Mouse (Mus musculus) MEL (cell line): Measurements from ENCODE around the gene Ncln.

Experiments used
- BHLHE40 ChIP-seq: IDR thresholded peaks from 2 replicates; pipeline ENCODE4 v1.6.1; 2012; ENCODE audit warnings: low read depth, mild to moderate bottlenecking, inconsistent platforms, low read length, improper control_type of control experiment, borderline replicate concordance
- CHD1 ChIP-seq: IDR thresholded peaks from 2 replicates; pipeline ENCODE4 v1.6.1; 2012; ENCODE audit warnings: low read depth, mild to moderate bottlenecking, inconsistent platforms, low read length, improper control_type of control experiment
- CTCF ChIP-seq, 3 experiments: IDR thresholded peaks in 2 of 3; conservative IDR thresholded peaks in 1 of 3; 2 replicates each; pipeline ENCODE4 v1.5.1; 2011 to 2012; ENCODE audit warnings: low read length in 3 of 3, low read depth in 2 of 3, mild to moderate bottlenecking in 2 of 3, improper control_type of control experiment in 1 of 3, inconsistent platforms in 1 of 3, mixed read lengths in 1 of 3, moderate library complexity in 1 of 3; ENCODE audit not compliant: control insufficient read depth in 1 of 3, insufficient read depth in 1 of 3, poor library complexity in 1 of 3, severe bottlenecking in 1 of 3
- KAT2A ChIP-seq: conservative IDR thresholded peaks from 2 replicates; pipeline ENCODE4 v1.6.1; 2012; ENCODE audit warnings: low read depth, low read length, improper control_type of control experiment, inconsistent platforms
- MAFK ChIP-seq: IDR thresholded peaks from 2 replicates; pipeline ENCODE4 v1.6.1; 2011; ENCODE audit warnings: low read depth, mild to moderate bottlenecking, low read length, improper control_type of control experiment, borderline replicate concordance
- MEF2A ChIP-seq: IDR thresholded peaks from 2 replicates; pipeline ENCODE4 v1.6.1; 2014; ENCODE audit warnings: low read depth, mild to moderate bottlenecking, inconsistent platforms, low read length, improper control_type of control experiment; ENCODE audit not compliant: poor library complexity, insufficient replicate concordance, severe bottlenecking; ENCODE audit errors: extremely low read depth
- MYC ChIP-seq: IDR thresholded peaks from 2 replicates; pipeline ENCODE4 v1.6.1; 2011; ENCODE audit warnings: low read depth, mild to moderate bottlenecking, low read length, improper control_type of control experiment, moderate library complexity
- POLR2A ChIP-seq, 2 experiments: IDR thresholded peaks; 2 replicates each; pipeline ENCODE4 v1.6.1; 2011 to 2012; ENCODE audit warnings: low read length in 2 of 2, mild to moderate bottlenecking in 2 of 2, control low read depth in 1 of 2, improper control_type of control experiment in 1 of 2, low read depth in 1 of 2, moderate library complexity in 1 of 2; ENCODE audit not compliant: control insufficient read depth in 1 of 2, insufficient read depth in 1 of 2, poor library complexity in 1 of 2
- USF1 ChIP-seq: IDR thresholded peaks from 2 replicates; pipeline ENCODE4 v1.6.1; 2014; ENCODE audit warnings: low read depth, mild to moderate bottlenecking, inconsistent platforms, low read length, improper control_type of control experiment, moderate library complexity
- USF2 ChIP-seq, 2 experiments: IDR thresholded peaks; 2 replicates each; pipeline ENCODE4 v1.6.1; 2011 to 2012; ENCODE audit warnings: improper control_type of control experiment in 2 of 2, low read length in 2 of 2, borderline replicate concordance in 1 of 2, inconsistent platforms in 1 of 2, low read depth in 1 of 2, mild to moderate bottlenecking in 1 of 2; ENCODE audit not compliant: insufficient read depth in 1 of 2

DNA sequence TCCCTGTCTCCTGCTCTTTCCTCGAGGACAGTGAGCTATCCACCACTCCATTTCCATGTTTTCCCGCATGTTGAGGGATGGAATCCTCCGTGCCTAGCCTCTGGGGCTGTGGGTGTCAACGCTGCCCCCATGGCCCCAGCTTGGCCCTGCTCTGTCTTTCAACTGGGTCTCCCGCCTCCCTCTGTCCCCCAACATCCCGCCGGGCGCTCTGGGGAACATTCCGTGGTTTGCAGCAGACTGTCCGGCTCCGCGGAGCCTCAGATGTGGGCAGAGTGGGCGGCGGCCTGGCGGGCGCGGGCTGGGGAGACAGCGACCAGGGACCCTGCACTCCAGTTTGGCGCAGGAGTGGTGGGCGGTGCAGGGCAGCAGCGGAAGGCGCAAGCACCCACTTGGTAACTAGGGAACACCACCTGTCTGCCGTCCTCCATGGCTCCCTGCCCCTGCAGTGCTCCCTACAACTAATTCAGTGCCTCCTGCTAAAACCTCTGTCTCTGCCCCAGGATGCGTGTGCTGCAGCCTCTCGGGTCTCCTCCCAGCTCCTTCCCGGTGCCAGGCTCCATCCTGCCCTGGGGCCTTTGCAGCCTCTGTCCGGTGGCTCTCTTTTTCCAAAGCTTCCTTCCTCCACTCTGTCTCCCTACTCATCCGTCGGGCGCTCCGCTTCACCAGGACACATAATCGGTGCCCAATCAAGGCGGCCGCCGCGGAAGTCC lies 43.8 kb downstream of the Ncln start:
- TF ChIP-seq MYC, result no peak
- TF ChIP-seq POLR2A (IDR thresholded peaks at IDR 0.05; ENCODE audit: control insufficient read depth in 1 of 2, insufficient read depth in 1 of 2, low read depth in 1 of 2, low read length in 2 of 2, poor library complexity in 1 of 2), result no peak
- TF ChIP-seq BHLHE40, result no peak
- TF ChIP-seq CTCF (IDR thresholded peaks at IDR 0.05 in 2 of 3, conservative IDR thresholded peaks at IDR 0.05 in 1 of 3; ENCODE audit: control insufficient read depth in 1 of 3, insufficient read depth in 1 of 3, low read depth in 2 of 3, low read length in 3 of 3, poor library complexity in 1 of 3, severe bottlenecking in 1 of 3), result no peak
- TF ChIP-seq MAFK, result no peak
- no peak for TF ChIP-seq USF1
- TF ChIP-seq KAT2A, result no peak
- no peak for TF ChIP-seq CHD1
- TF ChIP-seq USF2 (IDR thresholded peaks at IDR 0.05; ENCODE audit: borderline replicate concordance in 1 of 2, insufficient read depth in 1 of 2, low read depth in 1 of 2, low read length in 2 of 2), result no peak
- TF ChIP-seq MEF2A, result no peak
